Mouse (Mus musculus): ENCODE results near the gene 9130019O22Rik.

GRCm38 (mm10) chr7:127378310-127378921 is 8.6 kb downstream of the 9130019O22Rik start:
- TF ChIP-seq POLR2A (IDR thresholded peaks at IDR 0.05; ENCODE audit: control insufficient read depth, low read depth, low read length): no peak
- TF ChIP-seq CTCF (IDR thresholded peaks at IDR 0.05; ENCODE audit: control insufficient read depth, insufficient read depth, insufficient replicate concordance, low read depth, low read length): no peak

Data from testis, adult 2 months (tissue).